Mouse (Mus musculus) heart, embryonic 11.5 days (tissue): Measurements from ENCODE around the gene Svopl. TPM values are rescaled to one million over a fixed set of nuclear protein-coding genes. Genes with fewer than 3 reads are reported as not detected.

Experiments used
- ATAC-seq: fragments of 200-750 bp; cut with Nextera tagmentation; replicated peaks from 2 replicates; pipeline ENCODE4 v1.8.0; 2017; ENCODE audit warnings: moderate library complexity; ENCODE audit not compliant: insufficient number of reproducible peaks, low FRiP score, low TSS enrichment
- H3K27ac ChIP-seq: fragments of 300-500 bp; sonication (generic); 2 replicates; pipeline ENCODE4 v1.5.1; 2014; ENCODE audit warnings: mild to moderate bottlenecking, low read depth, low read length
- H3K27me3 ChIP-seq: fragments of 300-500 bp; sonication (generic); 2 replicates; pipeline ENCODE4 v1.6.1; 2014; ENCODE audit warnings: mild to moderate bottlenecking, low read length, mixed read lengths; ENCODE audit not compliant: control insufficient read depth, insufficient read depth
- H3K36me3 ChIP-seq: fragments of 300-500 bp; sonication (generic); 2 replicates; pipeline ENCODE4 v1.6.1; 2014; ENCODE audit warnings: mild to moderate bottlenecking, low read length, moderate library complexity, mixed read lengths; ENCODE audit not compliant: control insufficient read depth, insufficient read depth
- H3K4me1 ChIP-seq: fragments of 300-500 bp; sonication (generic); 2 replicates; pipeline ENCODE4 v1.6.1; 2014; ENCODE audit warnings: low read length; ENCODE audit not compliant: control insufficient read depth, insufficient read depth
- H3K4me2 ChIP-seq: fragments of 300-500 bp; sonication (generic); 2 replicates; pipeline ENCODE4 v1.6.1; 2014; ENCODE audit warnings: mild to moderate bottlenecking, moderate library complexity
- H3K4me3 ChIP-seq: fragments of 300-500 bp; sonication (generic); 2 replicates; pipeline ENCODE4 v1.5.1; 2014; ENCODE audit warnings: low read depth, low read length
- H3K9ac ChIP-seq: fragments of 300-500 bp; sonication (generic); 2 replicates; pipeline ENCODE4 v1.6.1; 2014; ENCODE audit warnings: mild to moderate bottlenecking, low read depth, low read length, moderate library complexity
- H3K9me3 ChIP-seq: fragments of 300-500 bp; sonication (generic); replicated peaks from 2 replicates; pipeline ENCODE4 v1.6.1; 2016; ENCODE audit warnings: low read length; ENCODE audit not compliant: control insufficient read depth
- whole genome bisulfite sequencing: fragments of 180-500 bp; shearing (Covaris S2); extraction: QIAGEN DNeasy Blood & Tissue Kit; methylation state at CpG from one replicate; pipeline ENCODE4 v1.1.7; 2014; ENCODE audit not compliant: insufficient replicate concordance; 5-methylcytosine and 5-hydroxymethylcytosine counted together
- polyA plus RNA-seq: library from polyadenylated mRNA; unstranded; fragments of >200 nt; fragmentation: Nextera tagmentation; extraction: Ambion mirVana; gene quantifications from 2 replicates; pipeline ENCODE4 v1.2.1, GENCODE M21; 2014

Gene Svopl
- polyA plus RNA-seq, 1 experiment from 2014 or later, result 0.30 TPM

DNA sequence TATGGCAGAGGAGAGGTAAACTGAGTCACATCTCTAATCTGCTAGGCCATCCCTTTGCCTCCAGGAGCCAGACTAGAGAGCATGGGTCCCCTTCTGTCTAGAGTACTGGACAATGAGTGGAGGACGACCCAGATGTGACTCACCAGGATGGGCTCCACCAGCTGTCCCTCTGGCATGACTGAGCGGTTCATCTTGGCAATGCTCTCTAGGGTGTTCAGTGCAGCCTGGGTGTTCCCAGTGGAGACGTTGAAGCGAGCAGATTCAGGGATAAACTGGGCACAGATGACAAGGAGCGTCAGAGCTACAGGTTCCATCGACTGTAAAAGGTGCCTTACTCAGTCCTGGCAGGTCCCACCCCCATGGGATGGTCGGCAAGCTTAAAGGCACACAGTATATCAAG, 25.4 kb downstream of the Svopl start:
- H3K4me1 ChIP-seq, result no peaks in the 10 kb centered on the region
- no peaks in the 10 kb centered on the region for H3K27me3 ChIP-seq
- no peak overlapping the region for H3K27ac ChIP-seq
- no peak for ATAC-seq
- WGBS, result 78% methylated on average over 7 of the region's 7 CpGs
- no peak overlapping the region for H3K9ac ChIP-seq
- H3K36me3 ChIP-seq, result no peaks in the 10 kb centered on the region
- H3K4me3 ChIP-seq, result no peak overlapping the region
- H3K9me3 ChIP-seq, result no peaks in the 10 kb centered on the region
- no peak overlapping the region for H3K4me2 ChIP-seq

DNA sequence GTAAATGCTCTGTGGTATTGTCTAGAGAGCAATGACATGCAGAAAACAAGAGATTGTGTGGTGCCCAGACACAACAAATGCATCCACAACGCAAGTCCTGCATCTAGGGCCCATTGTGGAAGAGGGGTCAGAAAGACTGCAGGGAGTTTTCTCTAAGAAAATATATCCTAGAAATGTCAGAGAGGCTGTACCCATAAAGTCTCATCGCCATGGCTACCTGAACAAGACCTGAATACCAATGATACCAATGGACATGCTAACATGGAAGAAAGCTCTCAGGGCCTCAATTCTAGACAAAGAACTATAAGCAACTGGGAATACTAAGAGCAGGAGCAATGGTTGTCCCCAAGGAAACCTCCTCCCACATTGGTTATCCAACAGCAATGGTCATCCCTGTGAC, 34.0 kb downstream of the Svopl start:
- WGBS, result 92% methylated on average over 2 of the region's 2 CpGs
- Histone ChIP-seq H3K4me2 (no peak overlapping the region), H3K27ac (no peak overlapping the region), H3K27me3 (no peaks in the 10 kb centered on the region), H3K4me1 (no peaks in the 10 kb centered on the region), H3K9me3 (no peaks in the 10 kb centered on the region), H3K36me3 (no peaks in the 10 kb centered on the region), H3K9ac (no peak overlapping the region), H3K4me3 (no peak overlapping the region)
- no peak for ATAC-seq

DNA sequence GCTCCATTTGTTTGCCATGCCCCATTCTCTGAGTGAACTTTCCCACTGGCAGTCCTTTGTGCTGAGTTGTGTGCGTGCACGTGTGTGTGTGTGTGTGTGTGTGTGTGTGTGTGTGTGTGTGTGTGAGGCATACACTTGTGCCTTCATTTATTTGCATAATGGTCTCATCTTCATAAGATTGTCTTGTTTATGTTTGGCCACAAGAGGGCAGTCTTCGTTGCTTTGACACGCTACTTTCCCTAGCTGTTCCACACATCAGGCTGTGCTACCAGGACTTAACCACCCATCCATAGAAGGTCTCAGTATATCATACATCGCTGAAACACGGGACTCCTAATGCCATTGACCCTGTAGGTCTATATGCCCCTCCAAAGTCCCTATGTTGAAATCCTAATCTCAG, 39.3 kb downstream of the Svopl start:
- Histone ChIP-seq H3K4me3 (no peak overlapping the region), H3K4me1 (no peaks in the 10 kb centered on the region), H3K36me3 (no peaks in the 10 kb centered on the region), H3K27ac (no peak overlapping the region), H3K9me3 (no peaks in the 10 kb centered on the region), H3K9ac (no peak overlapping the region), H3K27me3 (no peaks in the 10 kb centered on the region), H3K4me2 (no peak overlapping the region)
- 8% methylated on average over 6 of the region's 6 CpGs for WGBS
- no peak for ATAC-seq

DNA sequence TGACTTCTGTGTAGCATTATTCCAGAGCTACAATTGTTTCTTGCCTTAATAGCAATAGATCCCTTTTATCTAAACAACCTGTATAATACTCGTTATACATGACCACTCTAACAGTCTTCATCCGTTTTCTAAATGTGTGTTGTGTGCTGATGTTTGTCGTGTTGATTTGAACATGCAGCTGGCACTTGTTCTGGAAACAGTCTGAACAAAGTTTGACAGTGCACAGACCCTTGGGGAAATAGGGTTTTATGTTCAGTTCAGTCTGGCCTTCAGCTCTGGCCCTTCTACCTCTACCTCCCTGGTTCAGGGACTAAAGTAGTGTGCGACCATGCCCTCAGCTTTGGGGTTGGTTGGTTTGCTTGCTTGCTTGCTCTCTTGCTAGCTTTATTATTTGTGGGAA, 79.4 kb downstream of the Svopl start:
- no peak overlapping the region for H3K4me3 ChIP-seq
- H3K27ac ChIP-seq, result no peak overlapping the region
- ATAC-seq, result no peak
- WGBS, result 92% methylated on average over 4 of the region's 4 CpGs
- H3K36me3 ChIP-seq, result peaks cover 13% of the 10 kb centered on the region; the same call in 1 of the 2 replicates
- H3K9me3 ChIP-seq, result no peaks in the 10 kb centered on the region
- no peaks in the 10 kb centered on the region for H3K4me1 ChIP-seq
- H3K4me2 ChIP-seq, result no peak overlapping the region
- H3K27me3 ChIP-seq, result no peaks in the 10 kb centered on the region
- no peak overlapping the region for H3K9ac ChIP-seq

DNA sequence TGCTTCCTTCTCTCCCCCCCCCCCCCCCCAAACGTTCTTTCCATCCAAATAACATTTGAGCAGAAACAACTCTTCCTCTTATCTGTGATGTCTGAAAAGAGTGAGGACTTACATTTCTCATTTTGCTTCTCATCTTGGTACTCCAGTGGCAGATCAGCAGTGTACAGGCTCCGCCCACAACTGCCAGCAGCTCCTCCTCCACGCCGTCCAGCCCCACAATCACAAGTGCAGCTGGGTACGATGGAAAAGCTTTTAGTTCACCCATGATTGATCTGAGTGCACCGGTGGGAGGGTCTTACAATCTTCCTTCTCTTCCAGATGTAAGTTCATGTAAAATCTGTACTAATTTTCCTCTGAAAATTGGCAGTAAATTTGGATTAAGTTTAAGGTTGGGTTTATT, 95.5 kb downstream of the Svopl start:
- Histone ChIP-seq H3K27me3 (no peaks in the 10 kb centered on the region), H3K4me1 (no peaks in the 10 kb centered on the region; the same call in 1 of the 2 replicates), H3K9ac (no peak overlapping the region), H3K4me3 (no peak overlapping the region), H3K27ac (no peak overlapping the region), H3K36me3 (peaks cover 17% of the 10 kb centered on the region), H3K9me3 (no peaks in the 10 kb centered on the region), H3K4me2 (no peak overlapping the region)
- no peak for ATAC-seq
- 84% methylated on average over 6 of the region's 6 CpGs for WGBS

DNA sequence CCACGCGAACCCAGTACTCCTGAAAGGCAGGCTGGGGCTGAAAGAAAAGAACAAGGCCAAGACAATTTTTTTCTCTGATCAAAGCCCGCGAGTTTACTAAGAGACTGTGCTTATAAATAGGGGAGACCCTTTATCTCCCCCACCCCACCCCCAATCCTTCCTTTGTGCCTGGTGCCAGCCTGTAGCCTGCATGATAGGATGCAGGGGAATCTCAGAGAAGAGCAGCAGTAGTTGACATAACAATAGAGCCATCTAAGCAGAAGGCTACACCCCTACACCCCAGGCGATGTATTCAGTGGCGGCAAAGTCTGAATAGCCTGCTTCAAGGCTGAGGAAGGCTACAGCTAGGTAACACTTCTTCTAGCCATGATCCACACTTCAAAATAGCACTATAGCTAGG, 110.3 kb downstream of the Svopl start:
- H3K9me3 ChIP-seq, result no peaks in the 10 kb centered on the region
- H3K4me1 ChIP-seq, result 0 out of 2 replicates have a peak, but pooled peaks cover 5% of the 10 kb centered on the region
- no peak overlapping the region for H3K4me2 ChIP-seq
- ATAC-seq, result no peak
- WGBS, result 57% methylated on average over 6 of the region's 6 CpGs
- no peak overlapping the region for H3K4me3 ChIP-seq
- no peaks in the 10 kb centered on the region for H3K27me3 ChIP-seq
- H3K9ac ChIP-seq, result no peak overlapping the region
- peaks cover 2% of the 10 kb centered on the region for H3K36me3 ChIP-seq
- H3K27ac ChIP-seq, result no peak overlapping the region

Other genes with a start within 250 kb of the Svopl start
- gene Trim24, start 176.2 kb downstream of the Svopl start, polyA plus RNA-seq, result 17.9 and 18.9 TPM in 2 replicates
- not detected in 2 replicates for gene Tmem213, start 62.3 kb upstream of the Svopl start, polyA plus RNA-seq
- 0.34 TPM in 1 of 2 replicates, not detected in the other for gene Atp6v0a4, start 77.6 kb upstream of the Svopl start, polyA plus RNA-seq
- gene D630045J12Rik, start 207.0 kb upstream of the Svopl start, polyA plus RNA-seq, result 3.3 and 3.7 TPM in 2 replicates